Mouse (Mus musculus): ENCODE results near the gene Zfp385a.

DNA sequence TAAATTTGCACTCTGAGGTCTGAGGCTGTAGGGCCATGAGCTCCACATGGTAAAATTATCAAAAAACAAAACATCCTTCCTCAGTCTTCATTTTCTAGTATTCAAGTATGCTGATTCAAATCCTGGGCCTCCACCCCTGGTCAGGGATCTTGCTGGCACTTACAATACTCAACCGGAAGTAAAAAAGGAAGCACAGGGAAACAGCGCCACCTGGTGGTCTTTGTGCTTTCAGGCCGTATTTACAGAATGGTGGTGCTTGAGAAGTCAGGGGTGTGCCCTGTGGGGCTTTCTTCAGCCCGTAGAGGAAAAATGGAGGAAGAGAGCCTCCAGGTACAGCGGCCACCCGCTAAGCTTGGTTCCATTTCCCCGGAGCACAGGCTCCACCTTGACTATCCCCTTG lies 32.8 kb downstream of the Zfp385a start:
- TF ChIP-seq USF1 (IDR thresholded peaks at IDR 0.05; ENCODE audit: low read depth) (no peak), CTCF (IDR thresholded peaks at IDR 0.05; ENCODE audit: control insufficient read depth, insufficient read depth, insufficient read length) (peak; percentile 86), MAX (IDR thresholded peaks at IDR 0.05) (no peak), MYOG (IDR thresholded peaks at IDR 0.05; ENCODE audit: control insufficient read depth, extremely low read depth, insufficient read length) (no peak), MYOD1 (IDR thresholded peaks at IDR 0.05; ENCODE audit: control insufficient read depth, insufficient read length, low read depth) (no peak), CEBPB (IDR thresholded peaks at IDR 0.05; ENCODE audit: low read depth) (no peak), FOSL1 (IDR thresholded peaks at IDR 0.05; ENCODE audit: insufficient read depth, low read length, poor library complexity, severe bottlenecking) (no peak)

All from C2C12 (cell line).